Mouse (Mus musculus) hindbrain, embryonic 16.5 days (tissue): ENCODE measurements around the gene Zbtb8b. TPM values are rescaled to one million over a fixed set of nuclear protein-coding genes. Genes with fewer than 3 reads are reported as not detected.
"Not testable (repeated sequence)": the region's sequence is repeated elsewhere in the genome, so short reads cannot be mapped to it uniquely, and the experiment has no call there.

Source experiments
- ATAC-seq: fragments of 200-750 bp; cut with Nextera tagmentation; 2 replicates; pipeline ENCODE4 v1.8.0; 2017; ENCODE audit warnings: moderate TSS enrichment, moderate library complexity
- H3K27ac ChIP-seq: fragments of 300-500 bp; sonication (generic); 2 replicates; pipeline ENCODE4 v1.5.1; 2014; ENCODE audit warnings: low read depth, mild to moderate bottlenecking, control low read depth, low read length, moderate library complexity
- H3K27me3 ChIP-seq: fragments of 300-500 bp; sonication (generic); replicated peaks from 2 replicates; pipeline ENCODE4 v1.6.1; 2014; ENCODE audit warnings: low read length; ENCODE audit not compliant: control insufficient read depth, insufficient read depth
- H3K36me3 ChIP-seq: fragments of 300-500 bp; sonication (generic); 2 replicates; pipeline ENCODE4 v1.6.1; 2014; ENCODE audit warnings: mild to moderate bottlenecking, low read length, moderate library complexity, mixed read lengths; ENCODE audit not compliant: control insufficient read depth, insufficient read depth
- H3K4me1 ChIP-seq: fragments of 300-500 bp; sonication (generic); 2 replicates; pipeline ENCODE4 v1.6.1; 2014; ENCODE audit warnings: low read depth, low read length; ENCODE audit not compliant: control insufficient read depth, insufficient read depth
- H3K4me2 ChIP-seq: fragments of 300-500 bp; sonication (generic); 2 replicates; pipeline ENCODE4 v1.6.1; 2014; ENCODE audit warnings: mild to moderate bottlenecking, low read length, control low read depth, moderate library complexity
- H3K4me3 ChIP-seq: fragments of 300-500 bp; sonication (generic); 2 replicates; pipeline ENCODE4 v1.5.1; 2014; ENCODE audit warnings: mild to moderate bottlenecking, low read length, control low read depth, moderate library complexity
- H3K9ac ChIP-seq: fragments of 300-500 bp; sonication (generic); 2 replicates; pipeline ENCODE4 v1.6.1; 2014; ENCODE audit warnings: low read depth, mild to moderate bottlenecking, control low read depth, low read length, moderate library complexity
- H3K9me3 ChIP-seq: fragments of 300-500 bp; sonication (generic); 2 replicates; pipeline ENCODE4 v1.6.1; 2014; ENCODE audit warnings: mild to moderate bottlenecking, low read length, moderate library complexity; ENCODE audit not compliant: control insufficient read depth
- WGBS: fragments of 180-500 bp; shearing (Covaris S2); extraction: QIAGEN DNeasy Blood & Tissue Kit; methylation state at CpG from one replicate; pipeline ENCODE4 v1.1.7; 2014; 5-methylcytosine and 5-hydroxymethylcytosine counted together
- polyA plus RNA-seq: library from polyadenylated mRNA; unstranded; fragments of >200 nt; fragmentation: Nextera tagmentation; extraction: Ambion mirVana; gene quantifications from 2 replicates; pipeline ENCODE4 v1.2.1, GENCODE M21; 2015

Zbtb8b gene
- polyA plus RNA-seq, 1 experiment from 2014 or later: 18.0 TPM

- Histone ChIP-seq H3K4me1 (no peaks in the 10 kb centered on the region), H3K4me2 (no peak overlapping the region), H3K9ac (no peak overlapping the region), H3K9me3 (no peaks in the 10 kb centered on the region), H3K27me3 (no peaks in the 10 kb centered on the region), H3K27ac (no peak overlapping the region), H3K4me3 (no peak overlapping the region), H3K36me3 (no peaks in the 10 kb centered on the region)
- no peak for ATAC-seq
- 85% methylated on average over 8 of the region's 8 CpGs for WGBS
Observed at GRCm38 (mm10) chr4:129447360-129447759, 6.7 kb upstream of the Zbtb8b start.

- no peak overlapping the region for H3K27ac ChIP-seq
- H3K9ac ChIP-seq: no peak overlapping the region
- ATAC-seq: no peak
- WGBS: 41% methylated on average over 6 of the region's 6 CpGs
- H3K36me3 ChIP-seq: no peaks in the 10 kb centered on the region
- H3K27me3 ChIP-seq: peaks cover 4% of the 10 kb centered on the region
- H3K4me1 ChIP-seq: peaks cover 6% of the 10 kb centered on the region
- peak overlapping the region; percentile 67 for H3K4me2 ChIP-seq
- peak overlapping the region; percentile 65; the same call in 1 of the 2 replicates for H3K4me3 ChIP-seq
- no peaks in the 10 kb centered on the region for H3K9me3 ChIP-seq
Observed at GRCm38 (mm10) chr4:129441145-129441544, 492 bp upstream of the Zbtb8b start.

GRCm38 (mm10) chr4:129418321-129418720 is 22.3 kb downstream of the Zbtb8b start:
- WGBS: 77% methylated on average over 5 of the region's 5 CpGs

GRCm38 (mm10) chr4:129416478-129416877 is 24.2 kb downstream of the Zbtb8b start:
- Histone ChIP-seq H3K27ac (no peak overlapping the region), H3K4me2 (no peak overlapping the region), H3K9me3 (no peaks in the 10 kb centered on the region), H3K4me3 (no peak overlapping the region), H3K4me1 (no peaks in the 10 kb centered on the region), H3K9ac (no peak overlapping the region), H3K27me3 (no peaks in the 10 kb centered on the region), H3K36me3 (no peaks in the 10 kb centered on the region)
- ATAC-seq: no peak
- WGBS: 89% methylated on average over 5 of the region's 5 CpGs

More at GRCm38 (mm10) chr4:129418321-129418720, 22.3 kb downstream of the Zbtb8b start:
- Histone ChIP-seq H3K4me2 (no peak overlapping the region), H3K4me1 (no peaks in the 10 kb centered on the region), H3K27ac (no peak overlapping the region), H3K27me3 (no peaks in the 10 kb centered on the region), H3K9me3 (no peaks in the 10 kb centered on the region), H3K4me3 (no peak overlapping the region), H3K9ac (no peak overlapping the region), H3K36me3 (no peaks in the 10 kb centered on the region)
- no peak for ATAC-seq

GRCm38 (mm10) chr4:129415892-129416291 is 24.8 kb downstream of the Zbtb8b start:
- ATAC-seq: no peak
- WGBS: 92% methylated on average over 5 of the region's 5 CpGs

GRCm38 (mm10) chr4:129410991-129411390 is 29.7 kb downstream of the Zbtb8b start:
- no peak overlapping the region for H3K4me3 ChIP-seq
- no peak overlapping the region for H3K4me2 ChIP-seq
- no peaks in the 10 kb centered on the region for H3K36me3 ChIP-seq
- no peak overlapping the region for H3K27ac ChIP-seq
- no peaks in the 10 kb centered on the region for H3K4me1 ChIP-seq
- ATAC-seq: no peak
- H3K27me3 ChIP-seq: no peaks in the 10 kb centered on the region; the same call in 1 of the 2 replicates
- H3K9me3 ChIP-seq: no peaks in the 10 kb centered on the region
- no peak overlapping the region for H3K9ac ChIP-seq

More at GRCm38 (mm10) chr4:129415892-129416291, 24.8 kb downstream of the Zbtb8b start:
- no peaks in the 10 kb centered on the region for H3K27me3 ChIP-seq
- no peak overlapping the region for H3K4me3 ChIP-seq
- no peaks in the 10 kb centered on the region for H3K4me1 ChIP-seq
- no peak overlapping the region for H3K4me2 ChIP-seq
- no peaks in the 10 kb centered on the region for H3K9me3 ChIP-seq
- H3K27ac ChIP-seq: no peak overlapping the region
- H3K9ac ChIP-seq: no peak overlapping the region
- no peaks in the 10 kb centered on the region for H3K36me3 ChIP-seq

GRCm38 (mm10) chr4:129410532-129410931 is 30.1 kb downstream of the Zbtb8b start:
- not testable (repeated sequence) for H3K4me1 ChIP-seq, H3K4me2 ChIP-seq, H3K27ac ChIP-seq, ATAC-seq, H3K27me3 ChIP-seq, H3K9me3 ChIP-seq, H3K4me3 ChIP-seq, H3K36me3 ChIP-seq, H3K9ac ChIP-seq
- WGBS: 91% methylated on average over 3 of the region's 3 CpGs

GRCm38 (mm10) chr4:129406447-129406846 is 34.2 kb downstream of the Zbtb8b start:
- Histone ChIP-seq H3K4me1 (no peaks in the 10 kb centered on the region), H3K27ac (no peak overlapping the region)
- ATAC-seq: peak; percentile 61; the same call in 1 of the 2 replicates

GRCm38 (mm10) chr4:129399813-129400212 is 40.8 kb downstream of the Zbtb8b start:
- no peak for ATAC-seq
- H3K36me3 ChIP-seq: no peaks in the 10 kb centered on the region
- no peak overlapping the region for H3K4me2 ChIP-seq
- no peak overlapping the region for H3K4me3 ChIP-seq
- no peak overlapping the region for H3K9ac ChIP-seq
- 78% methylated on average over 4 of the region's 4 CpGs for WGBS
- H3K27me3 ChIP-seq: no peaks in the 10 kb centered on the region
- no peak overlapping the region for H3K27ac ChIP-seq
- H3K9me3 ChIP-seq: no peaks in the 10 kb centered on the region
- no peaks in the 10 kb centered on the region for H3K4me1 ChIP-seq

More at GRCm38 (mm10) chr4:129406447-129406846, 34.2 kb downstream of the Zbtb8b start:
- peak overlapping the region; percentile 75 for H3K4me2 ChIP-seq
- no peaks in the 10 kb centered on the region; the same call in 1 of the 2 replicates for H3K27me3 ChIP-seq
- no peaks in the 10 kb centered on the region for H3K36me3 ChIP-seq
- H3K9ac ChIP-seq: peak overlapping the region; percentile 61
- no peaks in the 10 kb centered on the region for H3K9me3 ChIP-seq
- WGBS: 1% methylated on average over 25 of the region's 25 CpGs
- H3K4me3 ChIP-seq: peak overlapping the region; percentile 45

GRCm38 (mm10) chr4:129396960-129397359 is 43.7 kb downstream of the Zbtb8b start:
- Histone ChIP-seq H3K27ac (no peak overlapping the region), H3K9me3 (no peaks in the 10 kb centered on the region), H3K36me3 (no peaks in the 10 kb centered on the region), H3K27me3 (no peaks in the 10 kb centered on the region), H3K4me2 (no peak overlapping the region), H3K4me3 (no peak overlapping the region), H3K4me1 (no peaks in the 10 kb centered on the region), H3K9ac (no peak overlapping the region)
- no peak for ATAC-seq
- WGBS: 81% methylated on average over 3 of the region's 3 CpGs
